Mouse (Mus musculus): ENCODE results near the gene Cdk5.
"Not testable (repeated sequence)": the region's sequence is repeated elsewhere in the genome, so short reads cannot be mapped to it uniquely, and the experiment has no call there.

Cdk5 gene

GRCm38 (mm10) chr5:24399686-24400085, 23.6 kb downstream of the Cdk5 start:
- no peak for DNase-seq (ENCODE audit: low read depth)

DNA sequence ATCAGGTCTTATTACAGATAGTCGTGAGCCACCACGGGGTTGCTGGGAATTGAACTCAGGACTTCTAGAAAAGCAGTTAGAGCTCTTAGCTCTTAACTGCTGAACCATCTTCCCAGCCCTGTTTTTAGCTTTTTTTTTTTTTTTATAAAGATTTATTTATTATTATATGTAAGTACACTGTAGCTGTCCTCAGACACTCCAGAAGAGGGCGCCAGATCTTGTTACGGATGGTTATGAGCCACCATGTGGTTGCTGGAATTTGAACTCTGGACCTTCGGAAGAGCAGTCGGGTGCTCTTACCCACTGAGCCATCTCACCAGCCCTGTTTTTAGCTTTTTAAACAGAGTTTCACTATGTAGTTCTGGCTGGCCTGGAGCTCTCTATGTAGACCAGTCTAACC, 27.1 kb downstream of the Cdk5 start:
- DNase-seq (ENCODE audit: low read depth), result not testable (repeated sequence)

GRCm38 (mm10) chr5:24394165-24394894, 29.0 kb downstream of the Cdk5 start:
- DNase-seq (ENCODE audit: low read depth), result peak; percentile 100

- DNase-seq (ENCODE audit: low read depth), result peak; percentile 95
Observed at GRCm38 (mm10) chr5:24393392-24393997, 29.8 kb downstream of the Cdk5 start, which contains the start of gene Abcb8. Gene Abcb8 (plus strand): TSS chr5:24393663.

DNA sequence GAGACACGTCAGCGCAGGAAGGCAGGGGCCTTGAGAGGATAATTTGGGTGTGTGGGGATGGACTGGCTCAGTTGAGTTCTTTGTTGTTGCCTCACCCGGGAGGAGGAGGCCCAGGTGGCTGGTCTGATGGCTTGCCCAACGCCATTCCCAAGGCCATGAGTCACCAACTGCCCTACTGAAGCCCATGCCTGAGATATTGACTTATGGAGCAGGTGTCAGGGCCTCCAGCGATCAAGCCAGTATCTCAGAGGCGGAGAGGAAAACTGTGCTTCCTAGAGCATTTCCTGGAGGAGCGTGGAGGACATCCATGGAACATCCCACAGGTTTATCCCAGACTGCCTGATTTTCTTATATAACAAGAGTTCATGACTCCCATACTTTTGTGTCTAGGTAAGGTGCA, 30.6 kb downstream of the Cdk5 start:
- DNase-seq (ENCODE audit: low read depth), result peak; percentile 83

DNA sequence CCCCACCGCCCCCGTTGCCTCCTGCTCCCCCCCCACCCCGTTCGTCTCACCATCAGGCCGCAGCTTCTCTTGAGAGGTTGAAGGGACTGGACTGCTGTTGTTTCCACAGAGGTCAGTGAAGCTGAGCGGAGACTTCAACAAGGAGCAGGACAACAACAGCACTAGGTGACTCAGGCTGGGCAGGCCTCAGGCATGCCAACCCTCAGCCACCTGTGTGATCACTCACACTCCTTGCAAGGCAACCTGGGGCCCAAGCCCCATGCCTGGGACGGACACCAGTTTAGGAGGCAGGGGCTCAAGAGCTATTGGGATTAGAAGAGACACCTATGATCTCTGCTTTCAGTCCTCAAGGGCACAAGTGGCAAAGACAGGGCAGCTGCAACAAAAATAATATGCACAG, 31.5 kb downstream of the Cdk5 start, which contains the start of gene Atg9b:
Gene Atg9b, minus strand, starts transcription at position 280 of the 400 bp plus-strand sequence.
- no peak for DNase-seq (ENCODE audit: low read depth)

DNA sequence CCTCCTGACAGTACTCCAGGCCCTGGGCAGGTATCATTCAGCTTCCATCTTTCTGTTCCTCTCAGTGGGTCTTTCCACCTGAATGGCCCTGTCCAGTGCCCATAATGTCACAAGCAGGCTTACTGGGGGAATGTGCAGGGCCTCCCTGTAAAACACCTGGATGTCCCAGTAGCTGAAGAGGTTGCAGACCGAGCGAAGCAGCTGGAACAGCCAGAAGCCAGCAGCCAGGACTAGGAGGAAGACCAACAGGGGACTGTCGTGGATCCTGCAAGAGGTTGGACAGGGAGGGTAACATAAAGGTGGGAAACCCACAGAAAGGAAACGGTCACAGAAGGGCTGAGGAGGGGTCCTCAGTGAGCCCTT, 33.7 kb downstream of the Cdk5 start:
- DNase-seq (ENCODE audit: low read depth), result no peak

- peak; percentile 94 for DNase-seq (ENCODE audit: low read depth)
Observed at GRCm38 (mm10) chr5:24389011-24389657, 34.2 kb downstream of the Cdk5 start.

GRCm38 (mm10) chr5:24388246-24388915, 34.9 kb downstream of the Cdk5 start:
- peak; percentile 37 for DNase-seq (ENCODE audit: low read depth)

DNA sequence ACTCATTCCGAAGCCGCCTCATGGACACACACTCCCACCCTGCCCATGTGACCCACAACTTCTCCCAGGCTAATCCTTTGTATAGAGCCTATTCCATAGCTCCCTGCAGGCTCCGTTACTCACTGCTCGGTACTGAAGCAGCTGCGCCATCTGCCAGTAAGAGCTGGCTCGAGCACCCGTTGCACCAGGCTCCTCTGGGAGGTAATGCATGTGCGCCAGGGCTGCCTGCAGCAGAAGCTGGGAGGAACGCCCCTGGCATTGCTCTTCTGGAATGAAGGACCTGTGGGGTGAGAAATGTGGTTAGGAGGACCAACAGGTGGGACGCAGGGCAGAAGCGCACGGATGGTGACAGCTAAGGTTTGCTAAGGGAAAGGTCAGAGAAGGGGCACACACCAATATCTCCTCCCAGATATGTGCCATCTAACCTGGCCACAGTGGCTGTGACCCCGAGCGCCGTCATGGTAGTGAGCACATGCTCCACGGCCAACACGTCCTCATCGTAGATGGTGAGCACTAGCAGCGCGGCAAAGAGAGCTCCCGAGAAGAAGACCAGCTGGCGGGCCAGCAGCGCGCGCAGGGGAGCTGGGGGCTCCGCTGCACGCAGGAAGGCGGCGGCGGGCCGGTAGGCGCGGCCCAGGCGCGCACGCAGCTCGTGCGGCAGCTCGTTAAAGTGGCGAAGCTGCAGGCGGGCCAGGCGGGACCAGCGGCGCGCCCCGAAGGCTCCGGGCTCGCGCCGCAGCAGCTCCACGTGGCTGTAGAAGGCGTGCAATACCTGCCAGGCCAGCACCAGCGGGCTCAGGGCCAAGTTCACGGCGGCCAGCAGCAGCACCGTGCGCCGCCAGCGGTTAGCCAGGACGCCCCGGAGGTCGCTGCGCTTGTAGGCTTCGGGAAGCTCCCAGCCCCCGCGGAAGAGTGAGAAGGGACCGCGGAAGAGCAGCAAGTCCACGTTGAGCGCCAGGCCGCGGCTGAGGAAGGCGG, 35.8 kb downstream of the Cdk5 start:
- DNase-seq (ENCODE audit: low read depth), result peak; percentile 78

DNA sequence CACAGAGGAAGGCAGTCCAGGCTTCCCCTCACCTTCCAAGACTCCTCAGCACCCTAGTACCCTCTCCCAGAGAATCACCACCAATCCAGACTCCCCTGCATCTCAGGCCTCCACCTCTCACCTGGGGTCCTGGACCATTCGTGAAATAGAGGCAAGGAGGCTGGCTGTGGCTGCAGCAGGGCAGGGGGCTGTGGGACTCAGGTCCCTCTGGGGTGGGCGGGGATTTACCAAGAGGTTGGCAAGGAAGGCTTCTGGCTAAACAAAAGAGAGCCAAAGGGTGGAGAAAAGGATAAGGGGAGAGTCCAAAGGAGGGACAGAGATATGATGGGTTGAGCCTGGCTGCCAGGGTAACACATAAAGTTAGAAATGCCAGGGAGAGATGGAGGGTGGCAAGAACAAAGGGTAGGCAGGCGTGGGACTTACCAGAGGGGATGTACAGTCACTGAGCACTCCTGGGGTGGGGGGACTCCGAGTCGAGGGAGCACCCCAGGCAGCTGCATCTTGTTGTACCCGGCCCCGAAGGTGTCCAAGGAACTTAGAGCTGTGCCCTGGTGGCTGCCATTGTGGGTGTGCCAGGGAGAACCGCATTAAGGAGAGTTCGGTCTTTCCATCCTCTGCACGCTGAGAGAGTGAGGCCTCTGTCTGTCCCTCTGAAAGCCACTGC, 37.3 kb downstream of the Cdk5 start:
- no peak for DNase-seq (ENCODE audit: low read depth)

GRCm38 (mm10) chr5:24385374-24385773, 38.0 kb downstream of the Cdk5 start:
- DNase-seq (ENCODE audit: low read depth), result no peak

- DNase-seq (ENCODE audit: low read depth), result peak; percentile 63
Observed at GRCm38 (mm10) chr5:24384407-24384806, 38.9 kb downstream of the Cdk5 start.

GRCm38 (mm10) chr5:24383026-24383859, 40.1 kb downstream of the Cdk5 start:
- DNase-seq (ENCODE audit: low read depth), result no peak

DNA sequence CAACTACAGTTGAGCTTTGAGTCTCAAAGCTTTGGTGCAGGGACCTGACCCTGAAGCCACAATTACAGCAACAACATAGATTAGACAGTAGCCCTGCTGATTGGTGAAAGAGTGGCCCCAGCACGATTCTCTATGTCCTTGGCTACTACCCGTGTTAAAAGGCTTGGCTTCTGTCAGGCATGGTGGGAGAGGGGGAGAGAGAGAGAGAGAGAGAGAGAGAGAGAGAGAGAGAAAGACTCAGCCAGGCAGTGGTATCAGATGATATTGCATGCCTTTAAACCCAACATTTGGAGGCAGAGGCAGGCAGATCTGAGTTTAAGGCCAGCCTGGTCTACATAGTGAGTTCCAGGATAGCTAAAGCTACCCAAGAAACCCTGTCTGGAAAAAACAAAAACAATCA, 41.3 kb downstream of the Cdk5 start:
- DNase-seq (ENCODE audit: low read depth), result no peak

DNA sequence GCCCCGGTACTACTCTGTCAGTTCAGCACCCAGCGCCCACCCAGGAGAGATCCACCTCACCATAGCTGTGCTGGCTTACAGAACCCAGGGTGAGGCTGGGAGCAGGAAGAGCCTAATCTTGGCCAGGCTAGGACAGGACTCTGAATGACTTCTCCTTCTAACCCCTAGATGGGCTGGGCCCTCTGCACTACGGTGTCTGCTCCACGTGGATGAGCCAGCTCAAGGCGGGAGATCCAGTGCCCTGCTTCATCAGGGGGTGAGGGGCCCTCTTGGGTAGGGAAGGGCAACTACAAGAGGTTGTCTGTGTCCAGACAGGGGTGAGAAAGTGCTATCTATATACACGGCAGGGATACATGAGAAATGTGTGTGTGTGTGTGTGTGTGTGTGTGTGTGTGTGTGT, 41.8 kb downstream of the Cdk5 start:
- no peak for DNase-seq (ENCODE audit: low read depth)

DNA sequence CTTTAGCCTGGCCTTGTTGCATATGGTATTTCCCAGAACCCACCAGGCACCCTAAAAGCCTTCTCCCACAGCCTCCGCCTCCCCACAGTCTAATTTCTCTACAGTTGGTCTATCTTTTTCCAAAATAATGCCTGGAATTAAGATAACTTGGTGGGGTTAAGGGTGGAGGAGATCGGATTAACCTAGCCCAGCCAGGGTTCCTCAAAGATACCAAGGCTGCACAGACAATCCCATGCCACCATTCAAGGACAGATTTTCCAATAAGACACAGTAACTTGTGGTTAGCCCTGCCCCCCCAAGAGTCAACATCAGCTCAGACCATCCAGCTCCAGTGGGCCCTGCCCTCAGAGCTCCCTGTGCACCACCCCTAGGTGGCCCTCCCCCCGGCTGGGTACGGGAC, 42.8 kb downstream of the Cdk5 start:
- DNase-seq (ENCODE audit: low read depth), result no peak

DNA sequence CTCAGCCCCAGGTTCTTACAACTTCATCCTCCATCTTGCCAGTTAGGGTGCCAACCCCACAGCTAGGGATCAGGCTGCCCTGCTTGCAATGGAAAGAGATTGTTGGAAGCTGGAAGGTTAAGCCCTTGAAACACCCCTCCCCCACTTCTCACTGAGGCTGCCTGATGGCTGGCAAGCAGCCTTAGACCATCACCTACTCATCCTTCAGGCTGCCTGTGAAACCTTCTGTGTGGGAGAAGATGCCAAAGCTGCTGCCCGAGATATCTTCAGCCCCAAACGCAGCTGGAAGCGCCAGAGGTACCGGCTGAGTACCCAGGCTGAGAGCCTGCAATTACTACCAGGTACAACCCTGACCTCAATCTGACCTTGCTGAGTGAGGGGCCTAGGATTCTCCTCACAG, 43.8 kb downstream of the Cdk5 start:
- DNase-seq (ENCODE audit: low read depth), result no peak

DNA sequence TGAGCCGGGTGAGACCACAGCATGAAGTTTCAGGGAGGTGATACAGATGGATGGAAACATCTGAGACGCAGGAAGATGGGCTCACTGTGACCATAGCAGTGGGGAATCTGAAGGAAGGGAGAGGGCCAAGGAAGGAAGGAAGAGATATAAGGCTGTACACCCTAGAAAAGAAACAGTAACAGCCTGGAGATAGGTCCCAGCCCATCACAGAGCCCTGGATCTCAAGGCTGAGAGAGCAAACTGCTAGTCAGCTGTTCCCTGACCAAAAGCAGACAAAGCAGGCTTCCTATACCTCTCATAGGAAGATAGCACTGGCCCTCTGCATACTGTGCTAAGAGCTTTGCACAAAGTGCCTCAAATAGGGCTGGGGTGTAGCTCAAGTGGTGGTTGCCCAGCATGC, 44.6 kb downstream of the Cdk5 start:
- no peak for DNase-seq (ENCODE audit: low read depth)
